Mouse (Mus musculus): ENCODE measurements around the gene Cfc1. TPM values are rescaled to one million over a fixed set of nuclear protein-coding genes. Genes with fewer than 3 reads are reported as not detected.
A peak's percentile ranks its signal among the peaks of the same experiment; 100 is the strongest.
"Not testable (repeated sequence)": the region's sequence is repeated elsewhere in the genome, so short reads cannot be mapped to it uniquely, and the experiment has no call there.

Gene Cfc1
- not detected in 2 replicates for total RNA-seq (2014; fragmentation: Nextera tagmentation)
- not detected in 2 replicates for total RNA-seq (2017)

DNA sequence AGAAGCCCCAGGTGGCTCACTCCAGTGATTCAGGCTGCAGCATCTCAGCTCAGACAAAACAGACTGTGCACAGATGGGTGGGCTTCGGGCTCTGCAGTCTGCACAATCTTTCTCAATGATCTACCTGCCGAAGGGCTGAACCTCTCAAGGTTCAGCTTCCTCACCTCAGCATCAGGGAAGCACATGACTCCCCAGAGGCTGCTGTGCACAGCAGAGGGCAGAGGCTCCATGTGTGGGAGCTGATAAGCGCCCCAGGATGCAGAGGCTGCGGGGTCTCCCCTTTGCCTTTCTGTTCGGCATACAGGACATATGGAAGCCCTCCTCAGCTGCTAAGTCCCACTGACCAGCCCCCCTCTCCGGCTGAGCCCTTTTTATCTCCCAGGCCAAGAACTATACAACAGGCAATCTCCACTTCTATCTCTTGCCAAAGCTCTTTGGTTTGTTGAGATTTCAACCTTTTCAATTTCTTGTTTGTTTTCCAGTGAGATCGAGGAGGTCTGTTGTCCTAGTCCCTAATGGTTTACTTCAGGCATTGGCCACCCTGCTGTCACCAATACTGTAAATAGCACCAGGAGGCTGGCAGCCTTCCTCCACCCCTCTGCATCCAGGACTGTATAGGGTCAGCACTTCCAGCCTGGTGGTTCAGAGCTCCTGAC is at the start of gene Cfc1:
Gene Cfc1, plus strand, starts transcription at position 606 of the 656 bp plus-strand sequence.
- peak; percentile 32; the same call in 1 of the 2 replicates for ATAC-seq (replicated peaks; ENCODE audit: low FRiP score, low TSS enrichment, poor library complexity, severe bottlenecking)

DNA sequence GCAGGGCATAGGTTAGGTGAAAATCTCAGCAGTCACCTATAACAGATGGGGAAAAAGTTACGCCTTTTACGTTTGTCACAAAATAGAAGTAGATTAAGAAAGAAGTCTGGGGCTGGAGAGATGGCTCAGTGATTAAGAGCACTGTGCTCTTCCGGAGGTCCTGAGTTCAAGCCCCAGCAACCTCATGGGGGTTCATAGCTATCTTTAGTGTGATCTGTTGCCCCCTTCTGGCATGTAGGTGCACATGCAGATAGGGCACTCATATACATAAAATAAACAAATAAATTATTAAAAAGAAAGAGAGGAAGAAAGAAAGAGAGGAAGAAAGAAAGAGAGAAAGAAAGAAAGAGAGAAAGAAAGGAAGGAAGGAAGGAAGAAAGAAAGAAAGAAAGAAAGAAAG is 48.1 kb upstream of the Cfc1 start:
- ATAC-seq (replicated peaks; ENCODE audit: low FRiP score, low TSS enrichment, poor library complexity, severe bottlenecking): no peak

DNA sequence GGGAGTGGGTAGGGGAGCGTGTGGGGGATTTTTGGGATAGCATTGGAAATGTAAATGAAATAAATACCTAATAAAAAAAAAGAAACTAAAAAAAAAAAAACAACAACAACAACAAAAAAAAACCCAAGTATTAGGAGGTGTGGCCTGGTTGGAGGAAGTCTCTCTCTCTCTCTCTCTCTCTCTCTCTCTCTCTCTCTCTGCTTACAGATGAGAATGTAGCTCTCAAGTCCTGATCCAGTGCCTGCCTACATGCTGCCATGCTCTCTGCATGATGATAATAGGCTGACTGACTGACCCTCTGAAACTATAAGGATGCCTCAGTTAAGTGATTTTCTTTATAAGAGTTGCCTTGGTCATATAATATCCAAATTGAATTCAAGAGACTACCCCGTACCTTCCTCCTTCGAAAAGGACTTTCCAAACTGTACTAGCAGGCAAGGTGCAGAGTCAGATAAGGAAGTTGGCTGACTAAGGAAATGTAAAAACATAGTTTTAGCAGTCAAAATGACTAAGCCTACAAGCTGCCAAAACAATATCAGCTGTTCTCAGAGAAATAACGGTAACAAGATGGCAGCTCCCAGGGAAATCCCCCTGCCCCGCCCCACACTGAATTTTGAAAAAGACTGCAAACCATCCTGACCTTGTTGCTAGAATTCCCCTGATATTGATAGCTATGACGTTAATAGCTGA is 45.5 kb upstream of the Cfc1 start:
- peak; percentile 59 for ATAC-seq (replicated peaks; ENCODE audit: low FRiP score, low TSS enrichment, poor library complexity, severe bottlenecking)

DNA sequence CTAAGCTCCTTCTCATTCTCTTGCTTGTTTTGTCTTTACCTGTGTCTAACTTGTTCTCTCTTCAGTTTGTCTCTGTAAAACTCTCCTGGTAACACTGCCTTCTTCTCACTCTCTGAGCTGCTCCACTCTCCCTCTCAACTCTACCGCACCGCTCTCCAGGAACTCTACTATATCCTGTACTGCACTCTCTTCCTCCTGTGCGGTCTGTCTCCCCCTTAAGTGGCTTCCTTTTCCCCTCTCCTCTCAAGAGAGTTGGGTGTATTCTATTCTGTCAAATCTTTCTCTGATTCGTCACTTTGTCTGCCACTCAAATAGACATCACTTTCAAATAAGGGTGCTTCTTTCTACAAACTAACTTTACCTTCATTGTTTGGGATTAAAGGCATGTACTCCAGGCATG is 44.0 kb upstream of the Cfc1 start:
- no peak for ATAC-seq (replicated peaks; ENCODE audit: low FRiP score, low TSS enrichment, poor library complexity, severe bottlenecking)

DNA sequence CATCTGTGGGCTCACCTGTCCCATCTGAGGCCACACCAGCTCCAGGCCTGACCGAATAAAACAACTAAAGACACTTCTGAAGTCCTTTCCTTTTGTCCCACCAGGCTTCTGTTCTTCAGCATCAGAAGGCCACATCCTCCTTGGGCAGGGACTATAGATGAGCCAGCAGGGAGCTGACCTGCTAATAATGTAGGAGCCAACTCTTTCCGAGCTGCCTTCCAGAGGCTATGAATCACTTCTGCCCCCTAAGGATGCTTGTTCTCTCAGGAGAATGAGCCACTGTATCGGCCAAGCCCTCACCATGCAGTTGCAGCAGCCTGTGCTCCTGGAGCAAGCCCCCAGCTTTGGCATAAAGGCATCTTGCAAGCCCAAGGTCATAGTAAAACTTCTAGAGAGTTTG is 32.5 kb upstream of the Cfc1 start:
- ATAC-seq (replicated peaks; ENCODE audit: low FRiP score, low TSS enrichment, poor library complexity, severe bottlenecking): no peak

DNA sequence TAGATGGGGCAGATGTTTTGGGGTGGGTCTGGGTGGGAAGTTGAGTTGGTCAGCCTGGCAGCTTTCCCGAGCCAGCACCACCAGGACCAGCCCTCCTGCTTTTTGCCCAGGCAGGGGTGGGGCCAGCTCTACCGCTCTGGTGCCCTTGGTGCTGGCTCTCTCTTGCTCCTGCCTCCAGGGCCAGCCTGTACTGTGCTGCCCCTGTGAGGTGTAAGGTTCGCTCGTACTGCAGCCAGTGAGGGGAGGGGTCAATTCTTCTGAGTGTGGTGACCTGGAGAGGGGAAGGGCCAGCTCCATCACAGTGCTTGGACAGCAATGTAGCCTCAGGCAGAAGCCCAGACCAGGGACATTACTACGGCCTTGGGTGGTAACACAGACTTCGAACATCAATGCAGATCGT is 30.1 kb upstream of the Cfc1 start:
- ATAC-seq (replicated peaks; ENCODE audit: low FRiP score, low TSS enrichment, poor library complexity, severe bottlenecking): no peak

DNA sequence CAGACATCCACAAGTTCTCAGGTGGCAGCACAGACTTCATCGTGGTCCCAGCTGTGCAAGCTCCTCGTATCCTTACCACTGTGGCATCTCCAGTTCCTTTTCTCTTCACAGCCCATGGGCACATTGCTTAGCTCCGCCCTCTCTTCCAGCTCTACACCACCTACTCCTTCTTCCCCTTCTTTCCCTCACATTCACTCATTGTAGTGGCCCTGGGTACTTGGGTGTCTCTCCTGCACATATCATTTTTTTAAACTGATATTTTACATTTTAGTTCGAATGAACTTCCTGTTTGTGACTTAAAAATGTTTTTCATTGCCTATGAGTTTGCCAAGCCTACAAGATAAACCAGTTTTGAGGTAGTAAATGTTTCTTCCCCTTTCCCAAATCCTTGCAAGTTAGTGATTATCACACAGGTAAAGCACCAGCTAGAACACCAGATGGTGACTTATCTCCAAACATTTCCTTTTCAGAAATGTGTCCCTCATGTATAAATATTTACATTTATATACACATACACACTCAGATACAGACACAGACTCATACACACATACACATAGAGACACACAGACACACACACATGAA is 29.4 kb upstream of the Cfc1 start:
- ATAC-seq (replicated peaks; ENCODE audit: low FRiP score, low TSS enrichment, poor library complexity, severe bottlenecking): no peak

DNA sequence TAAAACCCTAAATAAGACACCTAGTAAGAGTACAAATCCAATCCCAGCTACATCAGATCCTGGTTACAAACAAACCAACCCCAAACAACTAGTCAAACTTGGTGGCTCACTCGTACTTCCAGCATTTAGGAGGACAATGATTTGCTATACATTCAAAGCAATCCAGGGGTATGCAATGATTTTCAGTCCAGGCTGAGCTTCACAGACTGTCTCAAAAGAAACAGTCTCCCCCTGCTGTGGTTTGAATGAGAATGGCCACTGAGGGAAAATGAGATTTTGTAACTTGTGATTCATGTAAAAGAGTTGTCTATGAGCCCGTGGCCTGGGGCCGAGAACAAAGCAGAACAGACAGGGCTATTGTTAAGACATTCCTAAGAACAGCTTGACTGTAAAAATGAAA is 27.5 kb upstream of the Cfc1 start:
- ATAC-seq (replicated peaks; ENCODE audit: low FRiP score, low TSS enrichment, poor library complexity, severe bottlenecking): no peak

DNA sequence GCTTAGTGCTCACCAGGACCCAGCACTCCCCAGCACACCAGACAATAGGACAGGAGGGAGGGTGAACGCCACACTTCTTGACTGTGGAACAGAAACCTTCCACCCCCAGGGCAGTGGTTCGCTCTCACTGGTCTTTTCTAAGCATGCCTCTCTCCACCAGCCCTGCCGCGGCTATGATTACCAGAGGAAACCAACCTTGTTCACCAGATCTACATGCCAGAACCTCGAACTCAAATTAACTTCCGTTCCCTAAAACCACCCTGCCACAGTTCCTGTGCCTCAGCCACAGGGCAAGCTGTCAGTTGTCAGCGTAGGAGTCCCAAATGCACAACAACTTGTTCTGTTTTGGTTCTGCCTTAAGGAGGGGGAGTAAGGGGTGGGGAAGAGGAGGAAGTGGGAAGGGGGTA is 24.9 kb upstream of the Cfc1 start:
- ATAC-seq (replicated peaks; ENCODE audit: low FRiP score, low TSS enrichment, poor library complexity, severe bottlenecking): peak; percentile 58

DNA sequence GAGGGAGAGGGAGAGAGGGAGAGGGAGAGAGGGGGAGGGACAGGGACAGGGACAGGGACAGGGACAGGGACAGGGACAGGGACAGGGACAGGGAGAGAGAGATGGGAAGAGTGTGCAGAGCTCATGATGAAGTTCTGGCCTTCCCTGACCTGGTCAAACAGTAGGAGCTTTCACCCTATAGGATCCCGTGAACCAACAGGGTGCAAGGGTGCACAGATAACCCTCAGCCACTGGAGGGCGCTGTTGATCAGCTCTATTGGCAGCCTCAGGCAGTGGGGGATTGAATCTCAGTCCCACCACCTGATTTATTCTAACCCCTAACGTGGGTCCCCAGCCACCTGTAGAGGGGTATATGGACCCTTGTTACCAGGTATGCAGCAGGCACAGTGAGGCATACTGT is 24.4 kb upstream of the Cfc1 start:
- peak; percentile 74 for ATAC-seq (replicated peaks; ENCODE audit: low FRiP score, low TSS enrichment, poor library complexity, severe bottlenecking)

DNA sequence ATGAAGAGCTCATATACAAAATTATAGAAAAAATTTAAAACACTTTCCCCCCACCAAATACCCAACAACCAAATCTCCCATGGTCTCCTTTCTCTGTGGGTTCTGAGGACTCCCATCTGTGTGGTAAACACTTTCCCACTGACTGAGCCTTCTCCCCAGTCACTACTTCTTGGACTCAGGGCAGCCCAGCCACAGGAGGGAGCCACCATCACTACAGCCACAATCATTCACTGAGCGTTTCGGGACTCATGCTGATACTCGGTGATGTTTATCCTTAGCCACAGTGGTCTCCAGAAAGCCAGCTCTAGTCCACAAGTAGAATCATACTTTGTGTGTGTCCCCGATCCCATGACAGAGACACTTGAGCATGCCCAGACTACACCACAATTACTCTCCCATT is 22.4 kb upstream of the Cfc1 start:
- ATAC-seq (replicated peaks; ENCODE audit: low FRiP score, low TSS enrichment, poor library complexity, severe bottlenecking): no peak

DNA sequence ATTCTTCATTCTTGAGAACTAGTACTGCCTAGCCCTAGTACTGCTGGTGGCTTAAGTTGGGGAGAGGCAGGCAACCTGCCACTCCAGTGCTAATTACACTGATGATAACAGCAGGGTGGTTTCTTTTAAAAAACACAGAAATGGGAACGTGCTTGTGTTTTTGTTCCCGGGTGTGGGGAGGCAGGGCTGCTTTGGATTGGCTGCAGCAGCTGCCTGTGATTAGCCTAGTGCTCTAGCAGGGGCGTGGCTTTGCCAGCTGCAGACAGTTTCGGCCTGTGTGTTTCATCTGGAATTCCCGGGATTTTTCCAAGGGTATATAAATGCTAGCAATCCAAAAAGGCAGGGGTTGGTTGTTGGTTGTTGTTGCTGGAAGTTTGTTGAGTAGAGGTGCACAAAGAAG is 18.9 kb upstream of the Cfc1 start:
- 0 out of 2 replicates have a peak, but pooled peaks have one; percentile 45 for ATAC-seq (replicated peaks; ENCODE audit: low FRiP score, low TSS enrichment, poor library complexity, severe bottlenecking)

DNA sequence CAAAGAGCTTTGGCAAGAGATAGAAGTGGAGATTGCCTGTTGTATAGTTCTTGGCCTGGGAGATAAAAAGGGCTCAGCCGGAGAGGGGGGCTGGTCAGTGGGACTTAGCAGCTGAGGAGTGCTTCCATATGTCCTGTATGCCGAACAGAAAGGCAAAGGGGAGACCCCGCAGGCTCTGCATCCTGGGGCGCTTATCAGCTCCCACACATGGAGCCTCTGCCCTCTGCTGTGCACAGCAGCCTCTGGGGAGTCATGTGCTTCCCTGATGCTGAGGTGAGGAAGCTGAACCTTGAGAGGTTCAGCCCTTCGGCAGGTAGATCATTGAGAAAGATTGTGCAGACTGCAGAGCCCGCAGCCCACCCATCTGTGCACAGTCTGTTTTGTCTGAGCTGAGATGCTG is 18.2 kb upstream of the Cfc1 start:
- peak; percentile 51; the same call in 1 of the 2 replicates for ATAC-seq (replicated peaks; ENCODE audit: low FRiP score, low TSS enrichment, poor library complexity, severe bottlenecking)

DNA sequence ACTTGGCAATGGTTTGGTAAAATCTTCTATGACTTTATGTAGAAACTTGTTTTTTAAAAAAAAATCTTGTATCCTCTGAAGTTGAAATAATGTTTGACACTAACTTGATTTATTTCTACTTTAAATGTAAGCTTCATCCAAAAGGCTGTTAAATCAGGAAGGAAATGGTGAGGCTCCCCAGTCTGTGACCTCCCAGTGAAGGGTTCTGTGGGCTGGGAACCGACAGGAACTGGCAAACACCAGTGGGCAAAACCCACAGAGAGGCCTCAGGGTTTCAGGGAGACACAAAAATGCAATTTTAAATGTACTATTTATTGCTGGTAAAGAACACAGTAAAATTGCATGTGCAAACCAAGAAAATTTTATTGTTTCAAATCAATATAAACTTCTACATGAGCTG is 17.7 kb upstream of the Cfc1 start:
- not testable (repeated sequence) for ATAC-seq (replicated peaks; ENCODE audit: low FRiP score, low TSS enrichment, poor library complexity, severe bottlenecking)

DNA sequence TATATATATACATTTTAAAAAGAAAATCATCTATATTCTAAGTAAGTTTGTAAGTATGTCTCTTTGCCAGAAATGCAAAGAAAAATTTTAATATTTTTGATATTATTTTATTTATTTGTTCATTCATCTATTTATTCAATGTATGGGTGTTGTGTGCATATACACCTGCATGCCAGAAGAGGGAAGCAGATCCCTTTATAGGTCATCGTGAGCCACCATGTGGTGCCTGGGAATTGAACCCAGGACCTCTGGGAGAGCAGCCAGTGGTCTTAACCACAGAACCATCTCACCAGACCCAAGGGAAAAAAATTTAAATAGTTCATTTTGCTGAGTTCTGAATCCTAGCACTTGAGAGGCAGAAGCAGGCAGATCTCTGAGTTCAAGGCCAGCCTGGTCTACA is 17.2 kb upstream of the Cfc1 start:
- ATAC-seq (replicated peaks; ENCODE audit: low FRiP score, low TSS enrichment, poor library complexity, severe bottlenecking): no peak

DNA sequence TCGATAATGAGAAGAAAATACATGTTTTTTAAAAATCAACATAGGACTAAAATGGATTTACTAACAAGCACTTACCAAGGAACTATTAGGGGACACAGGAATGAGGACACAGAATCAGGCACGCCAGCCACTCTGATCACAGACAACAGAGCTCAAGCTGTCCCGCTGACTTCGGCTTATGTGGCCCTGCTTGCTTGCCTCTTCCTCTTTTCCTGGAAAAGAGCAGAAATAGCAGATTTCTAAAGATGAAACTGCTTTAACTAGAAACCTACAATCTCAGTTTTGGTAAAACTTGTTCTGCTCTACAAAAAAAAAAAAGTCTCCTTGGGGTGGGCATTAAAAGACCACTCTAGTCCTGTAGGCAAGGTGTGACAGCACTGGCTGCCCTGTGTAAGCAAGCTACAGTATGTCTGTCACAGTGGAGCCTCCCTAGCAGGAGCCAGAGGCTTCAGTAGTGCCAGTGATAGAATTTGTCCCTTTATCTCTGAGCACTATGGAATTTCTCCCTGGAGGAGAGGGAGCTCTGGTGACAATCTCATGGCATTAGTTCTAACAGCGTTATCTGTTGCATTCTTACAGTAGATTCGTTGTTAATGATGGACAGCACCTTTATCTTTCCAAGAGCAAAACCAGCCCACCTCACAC is 13.1 kb upstream of the Cfc1 start:
- no peak for ATAC-seq (replicated peaks; ENCODE audit: low FRiP score, low TSS enrichment, poor library complexity, severe bottlenecking)

DNA sequence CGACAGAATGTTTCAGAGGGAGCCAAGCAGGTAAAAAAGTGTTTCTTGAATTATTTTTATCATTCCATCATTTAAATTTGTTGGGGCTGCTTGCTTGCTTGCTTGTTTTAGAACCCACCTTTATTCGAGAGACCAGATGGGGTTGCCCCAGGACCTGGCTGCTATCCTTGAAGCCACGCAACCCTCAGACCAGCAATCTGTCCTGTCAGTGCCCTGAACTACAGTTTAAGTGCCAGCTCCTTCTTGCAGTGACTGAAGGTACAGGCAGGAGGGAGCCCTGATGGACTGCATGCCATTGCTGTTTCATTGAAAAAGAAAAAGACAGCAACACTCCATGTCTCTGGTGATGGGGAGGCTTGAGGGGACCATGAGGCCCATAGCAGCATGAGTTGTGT is 12.6 kb upstream of the Cfc1 start:
- no peak for ATAC-seq (replicated peaks; ENCODE audit: low FRiP score, low TSS enrichment, poor library complexity, severe bottlenecking)

DNA sequence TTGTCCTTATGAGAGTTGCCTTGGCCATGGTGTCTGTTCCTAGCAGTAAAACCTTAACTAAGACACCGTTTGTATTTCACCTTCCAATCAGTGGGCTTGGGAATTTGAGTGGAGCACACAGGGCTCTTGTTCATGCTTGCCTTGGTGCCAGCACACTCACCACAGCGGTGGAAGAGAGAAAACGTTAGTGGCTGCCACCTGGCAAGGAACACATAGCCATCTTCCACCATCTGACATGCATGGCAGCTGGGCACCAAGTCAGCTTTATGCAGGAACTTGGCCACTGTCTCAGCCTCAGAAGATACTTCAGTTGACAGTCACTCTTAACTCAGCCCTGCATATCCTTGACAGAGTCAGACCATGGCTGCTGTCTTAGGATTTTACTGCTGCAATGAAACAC is 11.8 kb upstream of the Cfc1 start:
- no peak for ATAC-seq (replicated peaks; ENCODE audit: low FRiP score, low TSS enrichment, poor library complexity, severe bottlenecking)

DNA sequence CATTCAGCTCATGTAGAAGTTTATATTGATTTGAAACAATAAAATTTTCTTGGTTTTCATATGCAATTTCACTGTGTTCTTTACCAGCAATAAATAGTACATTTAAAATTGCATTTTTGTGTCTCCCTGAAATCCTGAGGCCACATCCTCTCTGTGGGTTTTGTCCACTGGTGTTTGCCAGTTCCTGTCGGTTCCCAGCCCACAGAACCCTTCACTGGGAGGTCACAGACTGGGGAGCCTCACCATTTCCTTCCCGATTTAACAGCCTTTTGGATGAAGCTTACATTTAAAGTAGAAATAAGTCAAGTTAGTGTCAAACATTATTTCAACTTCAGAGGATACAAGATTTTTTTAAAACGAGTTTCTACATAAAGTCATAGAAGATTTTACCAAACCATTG is 874 bp upstream of the Cfc1 start:
- ATAC-seq (replicated peaks; ENCODE audit: low FRiP score, low TSS enrichment, poor library complexity, severe bottlenecking): not testable (repeated sequence)

DNA sequence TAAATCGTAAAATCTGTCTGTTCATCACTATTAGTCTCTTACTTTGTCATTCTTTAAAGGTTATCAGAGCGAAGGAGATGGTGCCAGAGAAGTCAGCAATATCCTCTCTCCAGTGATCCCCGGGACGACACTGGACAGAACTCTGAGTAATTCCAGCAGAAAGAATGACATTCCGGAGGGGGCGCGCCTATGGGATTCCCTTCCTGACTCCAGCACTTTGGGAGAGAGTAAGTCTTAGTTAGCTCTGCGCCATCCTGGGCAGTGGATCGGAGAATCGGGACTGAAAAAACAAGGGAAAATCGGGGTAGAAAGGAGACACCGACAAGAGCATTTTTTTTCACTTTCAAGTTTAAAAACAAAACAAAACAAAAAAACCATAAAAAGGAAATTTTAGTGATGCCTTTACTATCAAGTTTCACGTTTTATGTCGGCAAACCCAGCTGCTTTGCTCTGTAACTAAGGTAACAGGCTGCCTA is 881 bp downstream of the Cfc1 start:
- ATAC-seq (replicated peaks; ENCODE audit: low FRiP score, low TSS enrichment, poor library complexity, severe bottlenecking): no peak
